Mouse (Mus musculus) heart, postnatal 0 days (tissue): ENCODE data around the gene Atoh1.

ENCODE experiments used
- CTCF ChIP-seq: IDR thresholded peaks from 2 replicates; pipeline ENCODE4 v1.5.1; 2016; ENCODE audit warnings: antibody characterized with exemption, control low read depth, low read depth
- EP300 ChIP-seq: IDR thresholded peaks from 2 replicates; pipeline ENCODE4 v1.6.1; 2016; ENCODE audit warnings: antibody characterized with exemption, low read depth

- no peak for TF ChIP-seq CTCF
- no peak for TF ChIP-seq EP300
These were observed 1.6 kb downstream of the Atoh1 start for GRCm38 (mm10) chr6:64730506-64731020.
